Mouse (Mus musculus) neural tube, embryonic 15.5 days (tissue): ENCODE data around the gene Nuf2. TPM values are rescaled to one million over a fixed set of nuclear protein-coding genes. Genes with fewer than 3 reads are reported as not detected.

Experiments
- ATAC-seq: fragments of 200-750 bp; cut with Nextera tagmentation; 2 replicates; pipeline ENCODE4 v1.8.0; 2017; ENCODE audit warnings: mild to moderate bottlenecking, moderate TSS enrichment, moderate library complexity; ENCODE audit not compliant: low FRiP score
- H3K27ac ChIP-seq: fragments of 300-500 bp; sonication (generic); replicated peaks from 2 replicates; pipeline ENCODE4 v1.5.1; 2015; ENCODE audit warnings: mild to moderate bottlenecking, inconsistent platforms
- H3K27me3 ChIP-seq: fragments of 300-500 bp; sonication (generic); replicated peaks from 2 replicates; pipeline ENCODE4 v1.6.1; 2015; ENCODE audit warnings: inconsistent platforms
- H3K36me3 ChIP-seq: fragments of 300-500 bp; sonication (generic); 2 replicates; pipeline ENCODE4 v1.6.1; 2015; ENCODE audit warnings: inconsistent platforms
- H3K4me1 ChIP-seq: fragments of 300-500 bp; sonication (generic); 2 replicates; pipeline ENCODE4 v1.6.1; 2015; ENCODE audit warnings: inconsistent platforms
- H3K4me2 ChIP-seq: fragments of 300-500 bp; sonication (generic); 2 replicates; pipeline ENCODE4 v1.6.1; 2015; ENCODE audit warnings: inconsistent platforms, mild to moderate bottlenecking, moderate library complexity
- H3K4me3 ChIP-seq: fragments of 300-500 bp; sonication (generic); replicated peaks from 2 replicates; pipeline ENCODE4 v1.5.1; 2015; ENCODE audit warnings: mild to moderate bottlenecking, inconsistent platforms
- H3K9ac ChIP-seq: fragments of 300-500 bp; sonication (generic); replicated peaks from 2 replicates; pipeline ENCODE4 v1.6.1; 2015; ENCODE audit warnings: mild to moderate bottlenecking, inconsistent platforms
- H3K9me3 ChIP-seq: fragments of 300-500 bp; sonication (generic); replicated peaks from 2 replicates; pipeline ENCODE4 v1.6.1; 2016; ENCODE audit warnings: inconsistent platforms
- WGBS: fragments of 180-500 bp; shearing (Covaris S2); methylation state at CpG from one replicate; pipeline ENCODE4 v1.1.7; 2015; ENCODE audit warnings: mixed read lengths; 5-methylcytosine and 5-hydroxymethylcytosine counted together
- polyA plus RNA-seq: library from polyadenylated mRNA; unstranded; fragments of >200 nt; fragmentation: Nextera tagmentation; extraction: Ambion mirVana; gene quantifications from 2 replicates; pipeline ENCODE4 v1.2.1, GENCODE M21; 2015

The Nuf2 gene
- polyA plus RNA-seq, 1 experiment from 2014 or later: 9.9 TPM

DNA sequence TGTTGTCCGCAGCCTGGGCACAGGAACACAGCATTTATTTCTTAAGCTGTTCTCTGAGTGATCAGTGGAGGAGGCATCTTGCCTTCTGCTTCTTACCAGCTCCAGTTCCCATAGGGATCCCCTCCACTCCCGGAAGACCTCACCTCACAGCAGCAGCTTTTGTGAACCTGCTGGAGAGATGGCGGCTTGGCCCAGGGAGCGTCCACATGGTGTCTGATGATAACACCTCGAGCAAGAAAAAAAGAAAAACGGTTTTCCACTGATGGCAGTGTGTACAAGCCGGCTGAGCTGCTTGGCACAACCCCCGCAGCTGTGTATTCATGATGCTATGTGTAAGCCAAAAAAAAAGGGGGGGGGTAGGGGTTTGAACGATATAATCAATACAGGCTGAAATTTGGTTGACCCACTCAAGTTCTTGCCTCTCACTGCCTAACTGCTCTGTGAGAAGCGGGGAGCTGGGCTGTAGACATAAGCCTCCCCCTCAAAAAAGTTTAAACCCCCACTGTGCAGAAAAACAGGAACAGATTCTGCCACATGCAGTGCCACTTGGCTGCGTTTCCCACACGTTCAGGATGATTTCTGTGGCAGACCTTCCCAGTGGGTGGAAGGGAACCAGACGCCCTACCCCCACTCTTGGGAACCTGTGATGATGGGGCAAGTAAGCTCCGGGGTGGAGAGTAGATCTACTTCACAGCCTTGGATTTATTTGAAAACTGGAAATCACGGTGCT is 68.7 kb downstream of the Nuf2 start:
- H3K27ac ChIP-seq: no peak overlapping the region

GRCm38 (mm10) chr1:169459071-169459782 is 72.0 kb downstream of the Nuf2 start:
- H3K9me3 ChIP-seq: no peaks in the 10 kb centered on the region
- H3K4me3 ChIP-seq: no peak overlapping the region
- H3K27ac ChIP-seq: no peak overlapping the region
- 6% methylated on average over 11 of the region's 11 CpGs for WGBS
- peak overlapping the region; percentile 39 for H3K4me2 ChIP-seq
- no peaks in the 10 kb centered on the region for H3K36me3 ChIP-seq
- peak; percentile 60; the same call in 1 of the 2 replicates for ATAC-seq
- H3K4me1 ChIP-seq: peaks cover 6% of the 10 kb centered on the region
- H3K9ac ChIP-seq: no peak overlapping the region
- no peaks in the 10 kb centered on the region for H3K27me3 ChIP-seq

More for the DNA sequence above, 68.7 kb downstream of the Nuf2 start:
- Histone ChIP-seq H3K27me3 (no peaks in the 10 kb centered on the region), H3K4me3 (no peak overlapping the region), H3K4me1 (peaks cover 6% of the 10 kb centered on the region), H3K9ac (no peak overlapping the region), H3K9me3 (no peaks in the 10 kb centered on the region), H3K36me3 (no peaks in the 10 kb centered on the region), H3K4me2 (no peak overlapping the region)
- 67% methylated on average over 15 of the region's 15 CpGs for WGBS
- ATAC-seq: peak; percentile 49

Other genes starting within 250 kb of the Nuf2 start
- 14.8 and 18.6 TPM in 2 replicates for gene Rgs5, start 124.0 kb upstream of the Nuf2 start, polyA plus RNA-seq
- 90.4 and 99.2 TPM in 2 replicates for gene Rgs4, start 216.2 kb upstream of the Nuf2 start, polyA plus RNA-seq